Mouse (Mus musculus): ENCODE results near the gene Sema3f. TPM values are rescaled to one million over a fixed set of nuclear protein-coding genes. Genes with fewer than 3 reads are reported as not detected.

The Sema3f gene
- polyA plus RNA-seq, 1 experiment from 2014 or later = 22.1 TPM

- Histone ChIP-seq H3K9me3 (ENCODE audit: low read depth, low read length) (no peaks in the 10 kb centered on the region), H3K36me3 (ENCODE audit: insufficient read depth) (0 out of 2 replicates have a peak, but pooled peaks cover 4% of the 10 kb centered on the region), H3K9ac (peak within 1 kb of the TSS; percentile 90), H3K4me2 (peak within 1 kb of the TSS; percentile 99), H3K27ac (ENCODE audit: low read depth) (peak within 1 kb of the TSS; percentile 93), H3K4me3 (ENCODE audit: low read depth, low read length) (peak within 1 kb of the TSS; percentile 85), H3K27me3 (ENCODE audit: insufficient read depth, low read length) (no peaks in the 10 kb centered on the region), H3K4me1 (ENCODE audit: insufficient read depth) (peaks cover 20% of the 10 kb centered on the region)
- ATAC-seq (ENCODE audit: insufficient read depth) (peak; percentile 97), DNase-seq (peak; percentile 98)
- WGBS = 4% methylated on average over 38 of the region's 38 CpGs
- no peak for TF ChIP-seq CTCF (IDR thresholded peaks at IDR 0.05; ENCODE audit: low read depth)
These were observed 74.8 kb downstream of the Sema3f start, which contains the start of gene Gnai2 for GRCm38 (mm10) chr9:107635279-107636028. Gene Gnai2, minus strand, starts transcription at chr9:107635367.

GRCm38 (mm10) chr9:107634406-107635278, 75.6 kb downstream of the Sema3f start:
- H3K4me1 ChIP-seq (ENCODE audit: insufficient read depth) = peaks cover 28% of the 10 kb centered on the region
- no peak; the same call in 1 of the 2 replicates for ATAC-seq (ENCODE audit: insufficient read depth)
- WGBS = 2% methylated on average over 35 of the region's 35 CpGs

GRCm38 (mm10) chr9:107633661-107634405, 76.4 kb downstream of the Sema3f start:
- no peaks in the 10 kb centered on the region for H3K9me3 ChIP-seq (ENCODE audit: low read depth, low read length)
- peaks cover 35% of the 10 kb centered on the region for H3K4me1 ChIP-seq (ENCODE audit: insufficient read depth)
- peak overlapping the region; percentile 99 for H3K4me2 ChIP-seq
- H3K4me3 ChIP-seq (ENCODE audit: low read depth, low read length) = peak overlapping the region; percentile 85
- H3K27me3 ChIP-seq (ENCODE audit: insufficient read depth, low read length) = no peaks in the 10 kb centered on the region
- peak overlapping the region; percentile 90 for H3K9ac ChIP-seq
- H3K36me3 ChIP-seq (ENCODE audit: insufficient read depth) = 0 out of 2 replicates have a peak, but pooled peaks cover 9% of the 10 kb centered on the region
- DNase-seq (peak; percentile 29), ATAC-seq (ENCODE audit: insufficient read depth) (peak; percentile 4; the same call in 1 of the 2 replicates)
- peak overlapping the region; percentile 93 for H3K27ac ChIP-seq (ENCODE audit: low read depth)
- no peak for TF ChIP-seq CTCF (IDR thresholded peaks at IDR 0.05; ENCODE audit: low read depth)
- WGBS = 3% methylated on average over 15 of the region's 15 CpGs

More at GRCm38 (mm10) chr9:107634406-107635278, 75.6 kb downstream of the Sema3f start:
- peak overlapping the region; percentile 85 for H3K4me3 ChIP-seq (ENCODE audit: low read depth, low read length)
- H3K36me3 ChIP-seq (ENCODE audit: insufficient read depth) = 0 out of 2 replicates have a peak, but pooled peaks cover 4% of the 10 kb centered on the region
- H3K27ac ChIP-seq (ENCODE audit: low read depth) = peak overlapping the region; percentile 93
- no peak for DNase-seq
- H3K4me2 ChIP-seq = peak overlapping the region; percentile 99
- no peaks in the 10 kb centered on the region for H3K9me3 ChIP-seq (ENCODE audit: low read depth, low read length)
- no peaks in the 10 kb centered on the region for H3K27me3 ChIP-seq (ENCODE audit: insufficient read depth, low read length)
- TF ChIP-seq CTCF (IDR thresholded peaks at IDR 0.05; ENCODE audit: low read depth) = peak; percentile 14; the same call in 1 of the 2 replicates
- H3K9ac ChIP-seq = peak overlapping the region; percentile 90

- WGBS = 2% methylated on average over 32 of the region's 33 CpGs
- Histone ChIP-seq H3K9ac (peak overlapping the region; percentile 90), H3K27me3 (ENCODE audit: insufficient read depth, low read length) (no peaks in the 10 kb centered on the region), H3K4me3 (ENCODE audit: low read depth, low read length) (peak overlapping the region; percentile 85), H3K4me2 (peak overlapping the region; percentile 99), H3K36me3 (ENCODE audit: insufficient read depth) (peaks cover 13% of the 10 kb centered on the region; the same call in 1 of the 2 replicates), H3K9me3 (ENCODE audit: low read depth, low read length) (no peaks in the 10 kb centered on the region), H3K4me1 (ENCODE audit: insufficient read depth) (peaks cover 38% of the 10 kb centered on the region), H3K27ac (ENCODE audit: low read depth) (peak overlapping the region; percentile 93)
- no peak for TF ChIP-seq CTCF (IDR thresholded peaks at IDR 0.05; ENCODE audit: low read depth)
- DNase-seq (peak; percentile 91), ATAC-seq (ENCODE audit: insufficient read depth) (peak; percentile 38)
These were observed 77.1 kb downstream of the Sema3f start for GRCm38 (mm10) chr9:107633091-107633660.

- Histone ChIP-seq H3K9me3 (ENCODE audit: low read depth, low read length) (no peaks in the 10 kb centered on the region), H3K4me3 (ENCODE audit: low read depth, low read length) (peak overlapping the region; percentile 85), H3K36me3 (ENCODE audit: insufficient read depth) (peaks cover 20% of the 10 kb centered on the region), H3K4me2 (peak overlapping the region; percentile 99), H3K4me1 (ENCODE audit: insufficient read depth) (peaks cover 44% of the 10 kb centered on the region), H3K9ac (peak overlapping the region; percentile 90), H3K27ac (ENCODE audit: low read depth) (peak overlapping the region; percentile 93), H3K27me3 (ENCODE audit: insufficient read depth, low read length) (no peaks in the 10 kb centered on the region)
- TF ChIP-seq CTCF (IDR thresholded peaks at IDR 0.05; ENCODE audit: low read depth) = no peak
- ATAC-seq (ENCODE audit: insufficient read depth) = no peak
- DNase-seq = no peak
- WGBS = 58% methylated on average over 6 of the region's 6 CpGs
These were observed 77.8 kb downstream of the Sema3f start for GRCm38 (mm10) chr9:107632478-107632877.

- H3K27ac ChIP-seq (ENCODE audit: low read depth) = peak overlapping the region; percentile 93; the same call in 1 of the 2 replicates
- DNase-seq (no peak), ATAC-seq (ENCODE audit: insufficient read depth) (no peak)
- H3K36me3 ChIP-seq (ENCODE audit: insufficient read depth) = peaks cover 21% of the 10 kb centered on the region
- peak overlapping the region; percentile 99 for H3K4me2 ChIP-seq
- H3K9me3 ChIP-seq (ENCODE audit: low read depth, low read length) = no peaks in the 10 kb centered on the region
- H3K4me1 ChIP-seq (ENCODE audit: insufficient read depth) = peaks cover 50% of the 10 kb centered on the region
- 90% methylated on average over 8 of the region's 8 CpGs for WGBS
- no peak for TF ChIP-seq CTCF (IDR thresholded peaks at IDR 0.05; ENCODE audit: low read depth)
- H3K4me3 ChIP-seq (ENCODE audit: low read depth, low read length) = no peak overlapping the region
- H3K27me3 ChIP-seq (ENCODE audit: insufficient read depth, low read length) = no peaks in the 10 kb centered on the region
- H3K9ac ChIP-seq = peak overlapping the region; percentile 5; the same call in 1 of the 2 replicates
These were observed 78.4 kb downstream of the Sema3f start for GRCm38 (mm10) chr9:107631861-107632260.

Other genes with a start within 250 kb of the Sema3f start
- 42.1 and 45.3 TPM in 2 replicates for gene Tmem115, start 176.5 kb downstream of the Sema3f start, polyA plus RNA-seq (2014; fragmentation: Nextera tagmentation; extraction: Ambion mirVana)
- gene Cyb561d2, start 168.3 kb downstream of the Sema3f start, polyA plus RNA-seq (2014; fragmentation: Nextera tagmentation; extraction: Ambion mirVana) = 22.9 and 23.0 TPM in 2 replicates
- gene Nprl2, start 168.2 kb downstream of the Sema3f start, polyA plus RNA-seq (2014; fragmentation: Nextera tagmentation; extraction: Ambion mirVana) = 32.9 and 34.6 TPM in 2 replicates
- gene Zmynd10, start 163.2 kb downstream of the Sema3f start, polyA plus RNA-seq (2014; fragmentation: Nextera tagmentation; extraction: Ambion mirVana) = 1.1 and 1.2 TPM in 2 replicates
- gene Rassf1, start 158.9 kb downstream of the Sema3f start, polyA plus RNA-seq (2014; fragmentation: Nextera tagmentation; extraction: Ambion mirVana) = 51.3 and 54.1 TPM in 2 replicates
- gene Tusc2, start 147.2 kb downstream of the Sema3f start, polyA plus RNA-seq (2014; fragmentation: Nextera tagmentation; extraction: Ambion mirVana) = 38.2 and 39.0 TPM in 2 replicates
- 126 and 129 TPM in 2 replicates for gene Hyal2, start 142.5 kb downstream of the Sema3f start, polyA plus RNA-seq (2014; fragmentation: Nextera tagmentation; extraction: Ambion mirVana)
- gene Hyal1, start 133.5 kb downstream of the Sema3f start, polyA plus RNA-seq (2014; fragmentation: Nextera tagmentation; extraction: Ambion mirVana) = 5.2 and 5.9 TPM in 2 replicates
- 14.7 and 17.2 TPM in 2 replicates for gene Naa80, start 131.6 kb downstream of the Sema3f start, polyA plus RNA-seq (2014; fragmentation: Nextera tagmentation; extraction: Ambion mirVana)
- gene Hyal3, start 129.7 kb downstream of the Sema3f start, polyA plus RNA-seq (2014; fragmentation: Nextera tagmentation; extraction: Ambion mirVana) = 0.73 and 1.4 TPM in 2 replicates
- gene Ifrd2, start 122.8 kb downstream of the Sema3f start, polyA plus RNA-seq (2014; fragmentation: Nextera tagmentation; extraction: Ambion mirVana) = 57.9 and 64.6 TPM in 2 replicates
- gene Sema3b, start 101.2 kb downstream of the Sema3f start, polyA plus RNA-seq (2014; fragmentation: Nextera tagmentation; extraction: Ambion mirVana) = 5.1 and 5.3 TPM in 2 replicates
- 408 and 419 TPM in 2 replicates for gene Gnai2, start 75.1 kb downstream of the Sema3f start, polyA plus RNA-seq (2014; fragmentation: Nextera tagmentation; extraction: Ambion mirVana)
- 3.6 and 4.8 TPM in 2 replicates for gene Slc38a3, start 40.9 kb downstream of the Sema3f start, polyA plus RNA-seq (2014; fragmentation: Nextera tagmentation; extraction: Ambion mirVana)
- gene Gnat1, start 30.8 kb downstream of the Sema3f start, polyA plus RNA-seq (2014; fragmentation: Nextera tagmentation; extraction: Ambion mirVana) = 0.72 and 0.89 TPM in 2 replicates
- gene Rbm5, start 60.5 kb upstream of the Sema3f start, polyA plus RNA-seq (2014; fragmentation: Nextera tagmentation; extraction: Ambion mirVana) = 176 and 184 TPM in 2 replicates
- 73.2 and 74.4 TPM in 2 replicates for gene Rbm6, start 162.8 kb upstream of the Sema3f start, polyA plus RNA-seq (2014; fragmentation: Nextera tagmentation; extraction: Ambion mirVana)
- 11.9 and 13.0 TPM in 2 replicates for gene Mon1a, start 177.7 kb upstream of the Sema3f start, polyA plus RNA-seq (2014; fragmentation: Nextera tagmentation; extraction: Ambion mirVana)
- 1.7 and 2.2 TPM in 2 replicates for gene Mst1r, start 196.4 kb upstream of the Sema3f start, polyA plus RNA-seq (2014; fragmentation: Nextera tagmentation; extraction: Ambion mirVana)
- gene Actl11, start 218.0 kb upstream of the Sema3f start, polyA plus RNA-seq (2014; fragmentation: Nextera tagmentation; extraction: Ambion mirVana) = not detected in 2 replicates
- 2.7 TPM in 2 replicates for gene Camkv, start 225.2 kb upstream of the Sema3f start, polyA plus RNA-seq (2014; fragmentation: Nextera tagmentation; extraction: Ambion mirVana)
- gene Traip, start 239.7 kb upstream of the Sema3f start, polyA plus RNA-seq (2014; fragmentation: Nextera tagmentation; extraction: Ambion mirVana) = 30.7 and 31.2 TPM in 2 replicates

Data from lung, embryonic 14.5 days (tissue).